9 mouse cellular contexts compared by ENCODE assay signal in the genomic region with DNA sequence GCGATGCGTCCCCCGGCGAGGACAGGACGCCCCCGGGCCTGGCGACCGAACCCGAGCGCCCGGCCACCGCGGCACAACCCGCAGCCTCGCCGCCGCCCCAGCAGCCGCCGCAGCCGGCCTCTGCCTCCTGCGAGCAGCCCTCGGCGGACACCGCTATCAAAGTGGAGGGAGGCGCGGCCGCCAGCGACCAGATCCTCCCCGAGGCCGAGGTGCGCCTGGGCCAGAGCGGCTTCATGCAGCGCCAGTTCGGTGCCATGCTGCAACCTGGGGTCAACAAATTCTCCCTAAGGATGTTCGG. TPM values are rescaled to one million over a fixed set of nuclear protein-coding genes. Genes with fewer than 3 reads are reported as not detected.
A peak's percentile ranks its signal among the peaks of the same experiment; 100 is the strongest.
DNase-seq lines count a peak whose midpoint lies in the region; ATAC-seq lines count a peak whose summit lies in the region.
"Had no signal": no experiment of that assay in that cellular context is flagged by ENCODE, and none has a peak within 500 bp of the region (broad histone marks: within the 10 kb centered on the region; RNA-seq: fewer than 3 reads in every experiment).

No protein-coding gene starts in this region.

- H3K9ac ChIP-seq in kidney, embryonic 16.5 days (replicated peaks; ENCODE audit: low read length), result peak overlapping the region; percentile 65
- H3K9ac ChIP-seq in forebrain, embryonic 11.5 days (ENCODE audit: low read length), result peak overlapping the region; percentile 74
- peak overlapping the region; percentile 68 for H3K9ac ChIP-seq in intestine, embryonic 16.5 days (ENCODE audit: low read depth, low read length)
- H3K9ac ChIP-seq in neural tube, embryonic 13.5 days, result peak overlapping the region; percentile 93

- peak overlapping the region; percentile 98 for H3K4me2 ChIP-seq in kidney, embryonic 16.5 days (replicated peaks; ENCODE audit: low read depth, low read length)
- H3K4me2 ChIP-seq in forebrain, embryonic 11.5 days (ENCODE audit: low read depth, low read length, severe bottlenecking), result peak overlapping the region; percentile 96
- H3K4me2 ChIP-seq in intestine, embryonic 16.5 days (ENCODE audit: low read depth, low read length), result peak overlapping the region; percentile 99
- H3K4me2 ChIP-seq in neural tube, embryonic 13.5 days, result peak overlapping the region; percentile 86

- H3K4me3 ChIP-seq in kidney, embryonic 16.5 days (ENCODE audit: low read length), result peak overlapping the region; percentile 71
- H3K4me3 ChIP-seq in forebrain, embryonic 11.5 days (ENCODE audit: low read depth, low read length), result peak overlapping the region; percentile 68
- H3K4me3 ChIP-seq in intestine, embryonic 16.5 days (ENCODE audit: low read length), result peak overlapping the region; percentile 63
- peak overlapping the region; percentile 90 for H3K4me3 ChIP-seq in neural tube, embryonic 13.5 days
- H3K4me3 ChIP-seq: myocyte had no signal

- H3K9me3 ChIP-seq in kidney, embryonic 16.5 days (ENCODE audit: low read length), result no peaks in the 10 kb centered on the region
- no peaks in the 10 kb centered on the region for H3K9me3 ChIP-seq in forebrain, embryonic 11.5 days (ENCODE audit: control insufficient read depth, low read length)
- no peaks in the 10 kb centered on the region for H3K9me3 ChIP-seq in intestine, embryonic 16.5 days (ENCODE audit: control insufficient read depth, low read length)
- no peaks in the 10 kb centered on the region for H3K9me3 ChIP-seq in neural tube, embryonic 13.5 days

- DNase-seq in kidney, postnatal 25 days, result no peak
- no peak for DNase-seq in forebrain, embryonic 11.5 days (ENCODE audit: low spot score)
- DNase-seq in left cerebral cortex, adult 11 months (ENCODE audit: low spot score), result no peak
- no peak for DNase-seq in layer of hippocampus, postnatal 14 days (ENCODE audit: low spot score in 2 of 2)
- DNase-seq in thymus, postnatal 10 days (ENCODE audit: low spot score in 2 of 2), result no peak

- H3K27me3 ChIP-seq in kidney, embryonic 16.5 days (ENCODE audit: insufficient read depth, low read length), result peaks cover 65% of the 10 kb centered on the region
- H3K27me3 ChIP-seq in forebrain, embryonic 11.5 days (ENCODE audit: control insufficient read depth, insufficient read depth, low read length), result peaks cover 38% of the 10 kb centered on the region
- peaks cover 38% of the 10 kb centered on the region for H3K27me3 ChIP-seq in intestine, embryonic 16.5 days (replicated peaks; ENCODE audit: control insufficient read depth, insufficient read depth, low read length)
- peaks cover 57% of the 10 kb centered on the region for H3K27me3 ChIP-seq in neural tube, embryonic 13.5 days

- no peaks in the 10 kb centered on the region for H3K36me3 ChIP-seq in kidney, embryonic 16.5 days (ENCODE audit: insufficient read depth, low read length)
- H3K36me3 ChIP-seq in forebrain, embryonic 11.5 days (ENCODE audit: control insufficient read depth, insufficient read depth, low read length), result no peaks in the 10 kb centered on the region
- no peaks in the 10 kb centered on the region for H3K36me3 ChIP-seq in intestine, embryonic 16.5 days (ENCODE audit: control insufficient read depth, insufficient read depth, low read length)
- H3K36me3 ChIP-seq in neural tube, embryonic 13.5 days, result no peaks in the 10 kb centered on the region

- no peak for ATAC-seq in kidney, embryonic 16.5 days (ENCODE audit: low FRiP score, low TSS enrichment)
- ATAC-seq in forebrain, embryonic 11.5 days (replicated peaks; ENCODE audit: low FRiP score), result no peak
- no peak for ATAC-seq in intestine, embryonic 16.5 days
- no peak for ATAC-seq in neural tube, embryonic 13.5 days (ENCODE audit: low read depth)

- H3K27ac ChIP-seq in kidney, embryonic 16.5 days (ENCODE audit: low read length), result no peak overlapping the region
- H3K27ac ChIP-seq in forebrain, embryonic 11.5 days (ENCODE audit: low read depth, low read length), result no peak overlapping the region
- no peak overlapping the region for H3K27ac ChIP-seq in intestine, embryonic 16.5 days (ENCODE audit: low read length)
- peak overlapping the region; percentile 95 for H3K27ac ChIP-seq in neural tube, embryonic 13.5 days (replicated peaks)

- WGBS in kidney, embryonic 16.5 days, result under 1% methylated on average over 35 of the region's 35 CpGs
- WGBS in forebrain, embryonic 11.5 days, result under 1% methylated on average over 34 of the region's 35 CpGs
- under 1% methylated on average over 24 of the region's 35 CpGs for WGBS in intestine, embryonic 16.5 days
- WGBS in neural tube, embryonic 13.5 days, result under 1% methylated on average over 18 of the region's 35 CpGs

- H3K4me1 ChIP-seq in kidney, embryonic 16.5 days (ENCODE audit: insufficient read depth, low read length), result peaks cover 17% of the 10 kb centered on the region
- H3K4me1 ChIP-seq in forebrain, embryonic 11.5 days (replicated peaks; ENCODE audit: control insufficient read depth, insufficient read depth, low read length), result peaks cover 8% of the 10 kb centered on the region; the same call in 1 of the 2 replicates
- peaks cover 15% of the 10 kb centered on the region for H3K4me1 ChIP-seq in intestine, embryonic 16.5 days (ENCODE audit: control insufficient read depth, insufficient read depth, low read length)
- H3K4me1 ChIP-seq in neural tube, embryonic 13.5 days (replicated peaks), result peaks cover 73% of the 10 kb centered on the region

RNA-seq across cellular contexts. Expression of a gene that starts 0.7 kb away (rescaled TPM):
- 0.34 and 0.39 TPM in 2 replicates for polyA plus RNA-seq in kidney, embryonic 16.5 days (2015; fragmentation: Nextera tagmentation; extraction: Ambion mirVana)
- polyA plus RNA-seq in forebrain, embryonic 11.5 days (2014; fragmentation: Nextera tagmentation; extraction: Ambion mirVana), result 0.68 and 1.5 TPM in 2 replicates
- polyA plus RNA-seq in intestine, embryonic 16.5 days (2015; fragmentation: Nextera tagmentation; extraction: Ambion mirVana), result 0.21 and 0.22 TPM in 2 replicates
- 2.6 and 3.0 TPM in 2 replicates for polyA plus RNA-seq in neural tube, embryonic 13.5 days (2015; fragmentation: Nextera tagmentation; extraction: Ambion mirVana)
- 1 to 10 TPM; 4.3 to 6.0 TPM for total RNA-seq in layer of hippocampus, postnatal 14 days (2021)
